Mouse (Mus musculus) heart, adult 8-10 months (tissue): ENCODE results near the gene Tmem102. TPM values are rescaled to one million over a fixed set of nuclear protein-coding genes. Genes with fewer than 3 reads are reported as not detected.

ENCODE experiments used
- DNase-seq: peaks from one replicate; pipeline ENCODE4 v3.0.0; 2022; ENCODE audit warnings: low spot score
- total RNA-seq, 4 experiments: library from RNA; stranded (reverse); gene quantifications; 2 replicates each; pipeline ENCODE4 v1.2.4; 2022

The Tmem102 gene
- total RNA-seq, 4 experiments from 2014 or later = 0.14 to 0.57 (median 0.31) TPM

- no peak for DNase-seq
Measured at GRCm38 (mm10) chr11:69818871-69819270, 13.4 kb upstream of the Tmem102 start.

- DNase-seq = no peak
Measured at GRCm38 (mm10) chr11:69818365-69818764, 12.9 kb upstream of the Tmem102 start, which contains the start of gene Spem2. Gene Spem2 (minus strand): TSS chr11:69818465.

GRCm38 (mm10) chr11:69816520-69816919, 11.1 kb upstream of the Tmem102 start:
- no peak for DNase-seq

GRCm38 (mm10) chr11:69815155-69815554, 9.7 kb upstream of the Tmem102 start, which contains the start of gene Gm39566:
Gene Gm39566 (minus strand): TSS chr11:69815298.
- no peak for DNase-seq

GRCm38 (mm10) chr11:69810280-69810679, 4.9 kb upstream of the Tmem102 start:
- DNase-seq = no peak

GRCm38 (mm10) chr11:69807641-69808040, 2.2 kb upstream of the Tmem102 start:
- DNase-seq = no peak

- no peak for DNase-seq
Measured at GRCm38 (mm10) chr11:69806378-69806777, 954 bp upstream of the Tmem102 start.

GRCm38 (mm10) chr11:69804652-69804940, 828 bp downstream of the Tmem102 start:
- DNase-seq = no peak

GRCm38 (mm10) chr11:69803786-69804651, 1.4 kb downstream of the Tmem102 start:
- peak; percentile 53 for DNase-seq

GRCm38 (mm10) chr11:69803328-69803727, 2.1 kb downstream of the Tmem102 start:
- DNase-seq = no peak

- DNase-seq = peak; percentile 89
Measured at GRCm38 (mm10) chr11:69802648-69803105, 2.7 kb downstream of the Tmem102 start.

- DNase-seq = no peak
Measured at GRCm38 (mm10) chr11:69801379-69801977, 3.9 kb downstream of the Tmem102 start, which contains the start of gene Fgf11. Gene Fgf11 (minus strand): TSS chr11:69801857.

GRCm38 (mm10) chr11:69800392-69801197, 4.8 kb downstream of the Tmem102 start:
- no peak for DNase-seq

- no peak for DNase-seq
Measured at GRCm38 (mm10) chr11:69800138-69800391, 5.4 kb downstream of the Tmem102 start.

- DNase-seq = no peak
Measured at GRCm38 (mm10) chr11:69799394-69800137, 5.9 kb downstream of the Tmem102 start.

GRCm38 (mm10) chr11:69797924-69798323, 7.5 kb downstream of the Tmem102 start:
- no peak for DNase-seq

GRCm38 (mm10) chr11:69795983-69796435, 9.4 kb downstream of the Tmem102 start:
- DNase-seq = no peak

GRCm38 (mm10) chr11:69795168-69795982, 10.0 kb downstream of the Tmem102 start, which contains the start of gene Chrnb1:
Gene Chrnb1 (minus strand): TSS chr11:69795943.
- peak; percentile 97 for DNase-seq

GRCm38 (mm10) chr11:69793429-69793828, 12.0 kb downstream of the Tmem102 start:
- no peak for DNase-seq

GRCm38 (mm10) chr11:69791420-69791819, 14.0 kb downstream of the Tmem102 start:
- no peak for DNase-seq
